ENCODE assay signal across 9 mouse cellular contexts in the genomic region with DNA sequence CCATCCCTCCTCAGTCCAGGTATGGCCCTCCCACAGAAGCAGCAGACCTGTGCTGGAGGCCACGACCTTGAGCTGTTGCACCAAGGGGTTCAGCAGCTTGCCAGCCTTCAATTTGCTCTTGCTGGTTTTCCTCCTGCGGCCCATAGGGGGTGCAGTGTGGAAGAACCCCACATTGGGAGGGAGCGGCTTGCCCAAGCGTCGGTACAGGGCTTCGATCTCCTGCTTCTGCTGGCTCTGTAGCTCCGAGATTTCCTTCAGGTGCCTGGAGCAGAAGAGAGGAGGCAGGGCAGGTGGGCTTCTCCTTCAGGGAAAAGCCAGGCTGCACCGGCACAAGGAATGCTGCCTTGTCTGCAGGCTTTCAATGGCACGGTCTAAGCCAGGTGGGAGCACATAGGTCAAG.
A peak's percentile ranks its signal among the peaks of the same experiment; 100 is the strongest.
DNase-seq lines count a peak whose midpoint lies in the region; ATAC-seq and TF ChIP-seq lines count a peak whose summit lies in the region.
"Had no signal": no experiment of that assay in that cellular context is flagged by ENCODE, and none has a peak within 500 bp of the region (broad histone marks: within the 10 kb centered on the region; RNA-seq: fewer than 3 reads in every experiment).

No protein-coding gene starts in this region.

- H3K27ac ChIP-seq in kidney, adult 2 months (ENCODE audit: insufficient read depth, low read depth, low read length): no peak overlapping the region
- H3K27ac ChIP-seq in kidney, embryonic 16.5 days (ENCODE audit: low read length): no peak overlapping the region

- intact Hi-C loops in left cerebral cortex, postnatal 36 days (cut with DNase I): no loop called here

- no peak overlapping the region for H3K4me3 ChIP-seq in kidney, adult 2 months (ENCODE audit: insufficient read depth, low read depth, low read length)
- no peak overlapping the region for H3K4me3 ChIP-seq in kidney, embryonic 16.5 days (ENCODE audit: low read length)
- H3K4me3 ChIP-seq in E14TG2a.4 (replicated peaks; ENCODE audit: low read length): no peak overlapping the region
- H3K4me3 ChIP-seq: erythroblast, embryonic 14.5 days had no signal

- no peak for TF ChIP-seq POLR2A in kidney, adult 2 months (IDR thresholded peaks at IDR 0.05; ENCODE audit: low read depth, low read length)

- H3K4me1 ChIP-seq in kidney, adult 2 months (ENCODE audit: control insufficient read depth, insufficient read depth, low read length): no peaks in the 10 kb centered on the region
- H3K4me1 ChIP-seq in kidney, embryonic 16.5 days (ENCODE audit: insufficient read depth, low read length): no peaks in the 10 kb centered on the region
- peaks cover 14% of the 10 kb centered on the region for H3K4me1 ChIP-seq in E14TG2a.4 (replicated peaks; ENCODE audit: low read depth, low read length)

- no peaks in the 10 kb centered on the region for H3K27me3 ChIP-seq in kidney, adult 2 months (replicated peaks; ENCODE audit: control insufficient read depth, insufficient read depth, low read length)
- H3K27me3 ChIP-seq in kidney, embryonic 16.5 days (ENCODE audit: insufficient read depth, low read length): no peaks in the 10 kb centered on the region
- peaks cover 24% of the 10 kb centered on the region for H3K27me3 ChIP-seq in E14TG2a.4 (ENCODE audit: insufficient read depth, low read length)

- no peak overlapping the region for H3K4me2 ChIP-seq in kidney, embryonic 16.5 days (replicated peaks; ENCODE audit: low read depth, low read length)

- DNase-seq in kidney, adult 2 months: peak; percentile 21
- peak; percentile 21 for DNase-seq in T-cell, adult 2 months (ENCODE audit: low spot score)
- DNase-seq in lung, postnatal 36 days: peak; percentile 22
- DNase-seq in left cerebral cortex, postnatal 36 days (ENCODE audit: low spot score in 2 of 2): no peak
- DNase-seq in left cerebral cortex, adult 9 months (ENCODE audit: low spot score in 2 of 2): no peak
- DNase-seq in yolk sac, embryonic 10.5 days (ENCODE audit: low spot score): no peak

- no peak for ATAC-seq in kidney, embryonic 16.5 days (ENCODE audit: low FRiP score, low TSS enrichment)

- no peak overlapping the region for H3K9ac ChIP-seq in kidney, embryonic 16.5 days (replicated peaks; ENCODE audit: low read length)

- H3K36me3 ChIP-seq in kidney, adult 2 months (ENCODE audit: control insufficient read depth, insufficient read depth, low read length): no peaks in the 10 kb centered on the region
- no peaks in the 10 kb centered on the region for H3K36me3 ChIP-seq in kidney, embryonic 16.5 days (ENCODE audit: insufficient read depth, low read length)
- no peaks in the 10 kb centered on the region for H3K36me3 ChIP-seq in E14TG2a.4 (ENCODE audit: insufficient read depth, low read length)

- 46% methylated on average over 9 of the region's 9 CpGs for WGBS in kidney, adult 2 months
- 43% methylated on average over 9 of the region's 9 CpGs for WGBS in kidney, embryonic 16.5 days

- H3K9me3 ChIP-seq in kidney, embryonic 16.5 days (ENCODE audit: low read length): no peaks in the 10 kb centered on the region
- H3K9me3 ChIP-seq in E14TG2a.4 (ENCODE audit: low read length): no peaks in the 10 kb centered on the region

- peak; percentile 50 for TF ChIP-seq CTCF in kidney, adult 2 months (conservative IDR thresholded peaks at IDR 0.05; ENCODE audit: insufficient read depth, insufficient read length, low read depth, low read length)
- peak; percentile 48 for TF ChIP-seq CTCF in E14TG2a.4 (conservative IDR thresholded peaks at IDR 0.05; ENCODE audit: low read length)

Comparison
In these comparisons a context has a peak if more than half of its experiments do, and no peak if none do; other contexts are left out.
1. DNase-seq: peak in kidney, adult 2 months (single experiment), T-cell, adult 2 months (single experiment) and lung, postnatal 36 days (single experiment); none in left cerebral cortex, postnatal 36 days (0 of 2), left cerebral cortex, adult 9 months (0 of 2) and yolk sac, embryonic 10.5 days (single experiment).